Mouse (Mus musculus) cerebellum, adult 18-20 months (tissue): ENCODE measurements around the gene Hexa.

ENCODE experiments used
- DNase-seq, 2 experiments: peaks; one replicate each; pipeline ENCODE4 v3.0.0; 2021

The Hexa gene

DNA sequence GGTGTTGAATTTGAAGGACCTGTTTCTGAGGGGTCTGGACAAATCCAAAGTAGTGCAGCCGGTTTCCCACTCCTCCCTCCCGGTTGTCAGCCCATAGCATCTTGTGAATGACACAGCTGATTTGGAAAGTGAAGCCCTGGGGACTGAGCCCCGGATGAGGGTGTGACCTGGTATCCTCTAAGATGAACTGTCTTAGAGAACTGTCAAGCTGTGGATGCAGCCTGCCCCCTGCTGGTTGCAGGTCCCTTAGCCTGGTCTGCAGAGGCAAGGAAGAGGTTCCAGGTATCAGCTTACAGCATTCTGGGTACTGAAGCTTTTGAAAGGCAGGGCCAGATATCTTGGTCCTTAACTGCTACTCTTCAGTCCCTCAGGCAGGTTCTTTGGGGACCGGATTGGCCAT, 26.3 kb downstream of the Hexa start:
- DNase-seq, result peak; percentile 72

DNA sequence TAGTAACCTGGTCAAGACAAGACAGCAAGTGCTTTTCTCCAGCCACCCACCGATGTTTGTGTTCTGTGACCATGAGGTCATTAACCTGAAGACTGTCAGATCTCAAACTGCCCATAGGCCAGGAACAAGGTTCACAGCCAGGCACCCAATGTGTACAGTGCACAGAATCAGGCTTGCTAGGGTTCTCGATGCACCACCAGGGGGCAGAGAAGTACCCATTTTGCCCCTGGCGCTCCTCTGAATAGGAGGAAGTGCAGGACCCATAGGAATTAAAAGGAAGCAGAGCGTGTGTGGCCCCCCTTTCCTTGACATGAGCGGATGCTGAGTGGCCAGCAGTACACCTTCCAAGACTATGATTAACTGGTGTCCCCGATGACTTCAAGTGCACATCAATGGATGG, 27.8 kb downstream of the Hexa start:
- peak; percentile 58 to 65 for DNase-seq

DNA sequence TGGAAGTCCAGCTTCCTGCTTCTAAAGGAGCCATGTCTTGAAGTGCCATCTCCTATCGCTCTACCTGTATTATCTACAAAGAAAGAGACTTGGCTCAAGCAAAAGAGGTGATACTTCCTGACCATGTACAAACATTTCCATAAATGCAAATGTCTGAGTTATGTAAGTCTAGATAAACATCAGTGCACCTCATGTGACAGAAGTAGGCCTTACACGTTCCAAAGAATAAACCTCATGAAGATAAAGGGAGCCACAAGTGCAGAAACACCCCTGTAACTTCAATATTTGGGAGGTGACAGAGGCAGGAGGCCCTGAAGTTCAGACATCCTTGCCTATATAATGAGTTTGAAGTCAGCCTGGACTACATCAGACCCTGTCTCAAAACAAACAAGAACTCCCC, 32.5 kb downstream of the Hexa start:
- DNase-seq, result no peak

DNA sequence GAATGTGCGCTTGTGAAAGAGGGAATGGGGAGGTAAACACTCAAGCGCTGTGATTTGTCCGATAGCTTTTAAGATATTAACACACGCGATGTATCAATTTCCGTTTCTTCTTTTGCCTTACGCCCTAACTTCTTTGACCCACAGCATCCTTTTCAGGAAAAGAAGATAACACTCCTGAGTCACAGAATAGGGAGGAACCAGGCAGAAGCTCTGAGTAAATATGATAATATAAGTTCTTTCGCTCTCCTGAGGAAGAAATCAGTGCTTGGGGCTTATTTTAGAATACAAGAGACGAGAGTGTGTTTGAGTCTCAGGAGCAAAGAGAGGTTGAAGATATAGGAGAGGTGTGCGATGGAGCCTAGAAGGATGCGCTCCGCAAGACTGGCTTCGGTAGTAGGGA, 38.1 kb downstream of the Hexa start:
- DNase-seq, result no peak

DNA sequence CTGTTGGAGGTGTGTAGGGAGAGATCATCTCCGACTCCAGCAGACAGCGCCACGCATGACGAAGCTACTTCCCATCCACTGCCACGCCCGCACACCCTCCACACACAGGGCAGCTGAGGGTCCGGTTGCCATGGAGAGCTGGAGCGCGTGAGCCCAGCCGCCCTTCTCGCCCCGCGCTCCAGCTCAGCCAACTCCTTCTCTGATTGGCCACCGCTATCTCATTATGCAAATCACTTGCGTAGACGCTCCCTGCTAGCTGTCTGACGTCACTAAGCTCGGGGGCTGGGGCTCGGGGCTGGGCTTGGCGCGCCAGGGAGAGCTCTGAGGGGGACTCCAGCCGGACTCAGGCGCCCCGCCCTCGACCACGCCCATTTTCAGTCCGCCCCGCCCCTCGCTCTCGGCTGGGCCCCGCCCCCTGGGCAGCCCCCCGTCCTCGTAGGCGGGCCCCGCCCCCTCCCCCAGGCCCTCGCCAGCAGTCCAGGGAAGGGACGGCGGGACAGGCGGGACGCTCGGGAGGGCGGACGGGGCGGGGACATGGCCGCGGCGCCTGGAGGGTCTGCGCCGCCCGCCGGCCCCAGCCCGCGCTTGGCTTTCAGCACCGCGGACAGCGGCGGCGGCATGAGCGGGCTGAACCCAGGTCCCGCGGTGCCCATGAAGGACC, 38.6 kb downstream of the Hexa start, which contains the start of gene Celf6:
Gene Celf6 (plus strand): TSS at position 74 of the 661 bp plus-strand sequence.
- DNase-seq, result peak; percentile 92 to 96

DNA sequence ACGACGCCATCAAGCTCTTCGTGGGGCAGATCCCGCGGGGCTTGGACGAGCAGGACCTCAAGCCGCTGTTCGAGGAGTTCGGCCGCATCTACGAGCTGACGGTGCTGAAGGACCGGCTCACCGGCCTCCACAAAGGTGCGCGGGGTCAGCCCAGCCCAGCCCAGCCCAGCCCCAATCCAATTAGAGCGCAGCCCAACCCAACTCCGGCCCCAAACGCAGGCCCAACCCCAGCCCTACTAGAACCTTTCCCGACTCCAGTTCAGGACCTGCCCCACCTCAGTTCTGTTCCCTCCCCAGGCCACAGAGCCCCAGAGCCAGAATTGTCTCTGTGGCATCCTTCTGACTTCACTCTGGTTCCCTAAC, 39.1 kb downstream of the Hexa start:
- peak in 1 of 2 experiments; percentile 41 for DNase-seq

DNA sequence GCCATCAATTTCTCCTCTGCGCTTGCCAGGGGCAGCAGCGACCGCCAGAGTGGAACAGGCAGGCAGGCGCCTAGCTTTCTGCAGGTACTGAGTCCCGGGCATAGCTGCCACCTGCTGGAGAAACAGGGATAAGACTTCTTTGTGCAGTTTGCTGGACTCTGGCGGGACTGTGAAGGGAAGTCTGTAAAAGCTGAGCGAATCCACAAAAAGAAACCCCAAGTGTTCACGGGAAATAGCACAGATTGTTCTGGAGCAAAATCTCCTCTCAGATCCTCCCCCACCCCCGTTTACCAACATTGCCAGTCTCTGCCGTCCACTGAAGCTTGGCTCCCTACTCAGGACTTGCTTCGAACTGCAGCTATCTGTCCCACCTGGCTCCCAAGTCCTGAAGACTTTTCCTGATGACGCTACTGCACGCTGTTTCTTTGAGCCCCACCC, 45.5 kb downstream of the Hexa start:
- peak; percentile 79 to 84 for DNase-seq

DNA sequence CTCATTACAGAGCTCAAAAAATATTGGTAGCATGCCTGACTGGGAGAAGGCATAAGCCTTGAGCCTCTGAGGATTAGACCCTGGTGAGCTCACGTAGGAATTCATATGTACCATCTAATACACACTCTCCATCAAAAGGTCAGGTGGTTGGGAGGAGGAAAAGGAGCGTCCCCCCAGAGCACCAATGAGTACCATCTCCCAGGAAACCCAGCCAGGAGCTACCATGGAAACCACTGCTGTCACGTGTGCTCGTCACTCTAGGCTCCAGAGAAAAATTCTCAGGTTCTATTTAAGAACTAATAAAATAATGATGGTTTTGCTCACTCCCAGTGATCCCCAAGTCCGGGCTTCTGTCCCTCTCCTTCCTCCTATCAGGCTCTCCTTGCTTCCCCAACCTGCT, 48.9 kb downstream of the Hexa start:
- no peak for DNase-seq

DNA sequence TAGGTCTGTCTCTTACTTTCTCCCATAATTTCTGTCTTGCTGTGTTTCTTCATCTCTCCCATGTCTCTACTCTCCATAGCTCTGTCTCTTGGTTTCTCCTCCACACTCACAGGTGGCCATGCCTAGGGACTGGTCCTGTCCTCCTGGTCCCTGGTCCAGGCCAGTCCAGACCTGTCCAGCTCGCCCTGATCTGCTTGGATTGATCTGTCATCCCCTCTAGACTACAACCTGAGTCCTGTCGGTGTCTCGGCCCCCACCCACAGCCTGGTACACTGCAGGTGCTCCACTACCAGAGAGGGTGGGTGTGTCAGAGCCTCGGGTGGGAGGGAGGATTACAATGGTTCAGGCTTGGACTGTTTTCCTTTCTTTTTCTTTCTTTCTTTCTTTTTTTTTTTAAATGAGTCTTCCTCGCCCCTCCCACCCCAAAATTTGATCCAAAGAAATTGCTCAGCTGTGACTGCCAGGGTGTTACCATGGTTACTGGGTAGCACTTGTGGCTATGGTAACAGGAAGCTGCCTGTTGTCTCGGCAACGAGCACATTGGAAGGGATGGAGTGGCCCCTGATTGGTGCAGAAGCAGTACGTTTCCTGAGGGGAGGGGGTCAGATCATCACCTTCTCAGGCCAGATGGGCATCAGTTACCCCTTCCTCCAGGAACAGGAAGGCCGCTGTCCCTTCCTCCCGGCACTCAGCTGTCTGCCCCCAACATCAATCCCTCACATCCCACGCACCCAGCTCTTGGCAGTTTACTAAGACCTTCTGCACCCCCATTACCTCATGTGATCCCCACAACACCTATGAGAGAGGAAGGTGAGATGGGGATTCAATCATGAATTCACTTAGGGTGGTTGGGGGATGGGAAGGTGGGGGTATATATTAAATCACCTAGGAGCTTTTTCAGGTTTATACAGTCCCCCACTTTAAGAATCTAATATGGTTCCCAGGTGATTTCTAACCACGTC, 49.7 kb downstream of the Hexa start:
- DNase-seq, result peak in 1 of 2 experiments; percentile 19

DNA sequence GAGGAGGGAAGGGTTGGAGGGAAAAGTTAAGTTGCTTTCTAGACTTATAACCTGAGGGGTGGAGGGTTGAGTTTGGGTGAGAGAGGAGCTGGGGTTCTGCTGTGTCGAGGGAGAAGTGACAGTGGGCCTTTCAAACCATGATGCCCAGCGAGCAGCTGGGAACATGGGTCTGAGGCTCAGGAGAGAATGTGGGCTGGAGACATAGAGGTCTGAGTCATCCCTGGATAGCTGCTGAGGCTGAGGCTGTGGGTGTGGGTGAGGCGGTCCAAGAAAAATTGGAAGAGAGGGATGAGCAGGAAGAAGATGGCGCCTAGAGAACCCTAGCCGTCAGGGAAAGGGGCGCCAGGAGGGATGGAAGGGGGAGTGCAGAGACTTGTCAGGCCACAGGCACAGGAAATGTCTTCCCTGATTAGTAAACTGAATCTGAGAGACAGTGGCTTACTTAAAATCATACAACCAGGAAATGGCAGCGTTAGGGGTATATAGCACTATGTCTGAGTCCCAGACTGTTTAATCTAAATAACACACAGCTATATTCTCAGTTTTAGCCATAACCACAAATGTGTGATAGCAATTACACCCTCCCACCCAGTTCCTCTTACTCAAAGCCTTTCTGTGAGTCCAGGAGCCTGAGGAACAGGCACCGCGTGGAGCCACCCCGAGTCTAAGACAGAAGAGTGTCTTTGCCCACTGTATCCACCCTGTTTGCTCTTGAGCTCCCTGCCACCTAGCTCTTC, 50.5 kb downstream of the Hexa start:
- no peak for DNase-seq

DNA sequence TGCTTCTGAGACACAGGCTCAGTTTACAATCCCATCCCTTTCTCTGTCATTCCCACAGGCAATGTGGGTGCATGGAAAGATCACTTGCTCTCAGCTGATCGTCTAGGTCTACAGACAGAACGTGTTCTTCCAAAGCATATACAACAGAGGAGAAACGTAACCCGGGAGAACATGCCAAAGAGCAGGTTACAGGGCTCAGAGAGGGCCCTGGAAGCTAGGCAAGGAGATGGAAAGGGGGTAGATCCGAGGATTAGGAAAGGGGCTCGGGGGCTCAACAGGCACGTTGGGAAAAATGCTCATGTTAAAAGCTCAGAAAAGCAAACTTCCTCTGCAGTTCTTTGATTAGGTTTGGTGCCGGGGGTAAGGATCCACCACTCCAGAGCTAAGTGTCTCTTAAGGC, 62.3 kb downstream of the Hexa start:
- no peak for DNase-seq

DNA sequence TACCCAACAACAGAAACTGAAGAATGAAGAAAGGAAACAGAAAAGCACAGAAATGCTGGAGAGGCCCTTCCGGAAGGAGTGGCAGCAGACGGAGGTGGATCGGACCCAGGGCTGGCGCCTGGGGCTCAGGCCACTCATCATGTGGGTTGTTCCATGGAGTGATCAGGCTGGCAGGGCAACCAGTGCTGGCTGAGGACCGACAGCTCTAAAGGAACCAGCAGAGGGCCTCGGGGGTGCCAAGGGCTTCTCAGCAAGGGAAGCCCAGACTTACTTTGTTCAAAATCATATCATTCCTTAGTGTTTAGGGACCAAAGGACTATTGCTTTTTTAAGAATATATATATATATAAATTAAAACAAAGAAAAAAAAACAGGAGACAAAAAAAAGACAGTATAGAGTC, 66.6 kb downstream of the Hexa start:
- DNase-seq, result peak in 1 of 2 experiments; percentile 17

DNA sequence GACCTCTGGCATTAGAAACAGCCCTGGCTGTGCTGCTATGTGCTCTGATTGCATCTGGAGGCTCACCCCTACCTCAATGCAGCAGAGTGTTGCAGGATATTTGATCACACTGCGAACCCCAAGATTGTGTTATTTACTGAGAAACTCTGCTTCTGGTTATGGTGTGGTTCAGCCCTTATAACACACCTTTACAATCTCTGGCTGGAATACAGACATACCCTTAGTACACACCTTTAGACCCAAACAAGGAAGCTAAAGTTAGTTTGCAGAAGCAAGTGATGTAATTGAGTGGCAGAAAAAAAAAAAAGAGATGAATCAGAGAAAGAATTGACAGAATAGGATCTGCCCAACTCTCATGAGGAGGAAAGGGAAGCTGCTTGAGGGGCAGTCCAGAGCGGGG, 71.6 kb downstream of the Hexa start:
- no peak for DNase-seq
